Mouse (Mus musculus) sigmoid colon, adult 10 weeks (tissue): Measurements from ENCODE around the gene Fgd2. TPM values are rescaled to one million over a fixed set of nuclear protein-coding genes. Genes with fewer than 3 reads are reported as not detected.

Experiments
- polyA plus RNA-seq: library from polyadenylated mRNA; stranded (reverse); fragments of 350-450 nt; fragmentation: Illumina TruSeq; extraction: RNeasy Lipid Tissue Mini Kit (QIAGEN cat#74804); gene quantifications from one replicate; pipeline ENCODE4 v1.2.3, GENCODE M21; 2014; ENCODE audit warnings: low read depth, low replicate concordance

Fgd2 gene
- polyA plus RNA-seq = 1.1 TPM

DNA sequence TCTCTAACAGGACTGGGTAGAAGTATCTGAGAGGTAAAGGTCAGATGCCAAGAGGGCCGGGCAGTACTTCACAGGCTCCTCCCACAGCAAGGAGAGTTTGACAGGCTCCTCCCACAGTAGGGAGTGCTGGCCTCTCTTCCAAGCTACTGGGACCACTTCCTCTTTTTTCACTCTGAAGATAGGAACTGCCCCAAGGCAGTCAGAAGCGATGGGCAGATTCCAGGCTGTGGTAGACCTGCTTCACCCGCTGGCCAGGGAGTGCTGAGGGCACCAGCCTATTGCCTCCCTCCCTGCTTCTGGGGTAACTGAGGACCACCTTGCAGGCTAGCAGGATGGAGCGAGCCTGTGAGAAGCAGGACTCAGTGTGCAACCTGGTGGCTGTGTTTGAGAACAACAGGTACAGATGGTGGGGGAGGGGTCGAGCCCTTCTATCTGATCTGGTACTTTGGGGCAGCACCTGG lies at the start of gene Fgd2:
Gene Fgd2 (plus strand): TSS at position 154 of the 461 bp plus-strand sequence.

DNA sequence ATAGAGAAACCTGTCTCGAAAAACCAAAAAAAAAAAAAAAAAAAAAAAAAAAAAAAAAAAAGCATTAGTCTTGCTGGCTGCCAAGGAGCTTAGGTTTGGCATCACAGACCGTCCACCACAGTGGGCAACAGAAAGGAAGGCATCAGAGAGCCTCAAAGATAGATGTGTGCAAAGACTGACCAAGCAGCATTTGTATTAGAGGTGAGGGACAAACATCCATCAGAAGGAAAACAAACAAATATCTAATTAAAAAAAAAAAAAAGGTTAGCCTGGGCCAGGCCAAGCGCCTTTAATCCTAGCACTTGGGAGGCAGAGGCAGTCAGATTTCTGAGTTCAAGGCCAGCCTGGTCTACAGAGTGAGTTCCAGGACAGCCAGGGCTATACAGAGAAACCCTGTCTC lies 43.3 kb upstream of the Fgd2 start, which contains the start of gene Pi16:
Gene Pi16 (plus strand): TSS at position 301 of the 400 bp plus-strand sequence.

DNA sequence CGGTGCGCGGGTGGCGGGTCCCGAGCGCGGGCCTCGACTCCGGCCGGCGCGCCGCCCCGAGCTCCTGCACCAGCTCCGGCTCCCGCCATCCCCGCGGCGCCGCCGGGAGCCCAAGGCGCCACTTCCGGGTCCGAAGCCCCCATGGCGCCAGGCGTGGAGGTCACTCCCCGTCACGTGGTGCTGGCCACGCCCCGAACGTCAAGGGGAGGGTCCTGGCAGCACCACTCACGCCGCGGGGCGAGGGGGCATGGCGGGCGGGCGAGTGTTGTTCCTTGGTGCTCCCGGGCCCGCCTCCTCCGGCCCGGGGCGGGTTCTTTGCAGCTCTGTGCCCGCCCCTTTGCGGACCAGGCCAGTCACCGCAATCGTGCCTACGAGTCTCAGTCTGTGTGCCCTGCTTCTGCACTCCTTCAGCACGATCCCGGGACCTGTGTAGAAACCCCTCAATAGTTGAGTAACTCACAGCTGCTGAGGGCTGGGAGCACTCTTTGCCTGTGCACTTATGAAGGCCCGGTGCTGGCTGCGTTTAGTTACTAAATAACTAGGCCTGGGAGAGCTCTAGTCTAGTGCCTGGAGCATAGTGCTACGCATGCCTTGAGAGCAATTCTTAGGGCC lies 13.0 kb upstream of the Fgd2 start, which contains the start of gene Mtch1:
Gene Mtch1 (minus strand): TSS at position 290 of the 612 bp plus-strand sequence.

Other genes with a start within 250 kb of the Fgd2 start
- gene Rab44, start 246.8 kb upstream of the Fgd2 start, polyA plus RNA-seq = not detected
- gene Cpne5, start 122.7 kb upstream of the Fgd2 start, polyA plus RNA-seq = not detected
- gene Ppil1, start 96.7 kb upstream of the Fgd2 start, polyA plus RNA-seq = 14.9 TPM
- gene BC004004, start 92.1 kb upstream of the Fgd2 start, polyA plus RNA-seq = 76.9 TPM
- gene Pi16, start 43.2 kb upstream of the Fgd2 start, polyA plus RNA-seq = not detected
- 10.2 TPM for gene Mtch1, start 13.0 kb upstream of the Fgd2 start, polyA plus RNA-seq
- gene Pim1, start 129.8 kb downstream of the Fgd2 start, polyA plus RNA-seq = 21.7 TPM
- gene Gm17657, start 188.7 kb downstream of the Fgd2 start, polyA plus RNA-seq = not detected
- 4.8 TPM for gene Tbc1d22b, start 188.9 kb downstream of the Fgd2 start, polyA plus RNA-seq
- not detected for gene Tmem217, start 191.5 kb downstream of the Fgd2 start, polyA plus RNA-seq